Mouse (Mus musculus): Measurements from ENCODE around the gene Polr2l. TPM values are rescaled to one million over a fixed set of nuclear protein-coding genes. Genes with fewer than 3 reads are reported as not detected.

Polr2l gene
- polyA plus RNA-seq, 2 experiments = 32.1 to 61.0 TPM

DNA sequence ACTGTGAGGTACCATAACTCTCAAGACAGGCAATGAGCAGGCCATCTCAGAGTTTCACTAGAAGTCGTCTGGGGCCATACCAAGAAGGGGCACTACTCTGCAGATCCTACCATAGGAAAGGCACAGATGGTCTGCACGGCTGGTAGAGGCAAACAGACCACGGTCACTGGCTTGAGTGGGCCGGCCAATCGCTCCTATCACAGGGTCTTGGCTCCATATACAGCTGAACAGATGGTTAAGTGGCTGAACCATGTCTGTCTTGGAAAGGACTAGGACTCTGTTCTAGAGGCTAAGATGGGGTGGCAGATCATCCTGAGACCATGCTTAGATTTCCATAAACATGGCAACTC, 27.6 kb upstream of the Polr2l start:
- H3K36me3 ChIP-seq (ENCODE audit: control insufficient read depth, insufficient read depth, low read length) = peaks cover 9% of the 10 kb centered on the region
- no peaks in the 10 kb centered on the region for H3K9me3 ChIP-seq (ENCODE audit: control insufficient read depth, low read length)
- no peaks in the 10 kb centered on the region for H3K4me1 ChIP-seq (ENCODE audit: control insufficient read depth, insufficient read depth, low read length)
- H3K27me3 ChIP-seq (ENCODE audit: control insufficient read depth, insufficient read depth, low read length) = no peaks in the 10 kb centered on the region
- no peak overlapping the region for H3K4me3 ChIP-seq (replicated peaks; ENCODE audit: low read length)
- no peak for TF ChIP-seq POLR2A (IDR thresholded peaks at IDR 0.05; ENCODE audit: borderline replicate concordance, extremely low read depth, insufficient read depth, insufficient read length)
- no peak overlapping the region for H3K27ac ChIP-seq (replicated peaks; ENCODE audit: low read depth, low read length)
- no peak overlapping the region for H3K4me2 ChIP-seq (replicated peaks; ENCODE audit: low read depth, low read length, severe bottlenecking)
- DNase-seq (ENCODE audit: low spot score) = no peak
- 92% methylated on average over 5 of the region's 5 CpGs for WGBS
- no peak overlapping the region for H3K9ac ChIP-seq (ENCODE audit: low read depth, low read length, severe bottlenecking)
- no peak for ATAC-seq (ENCODE audit: low FRiP score, low read depth)

DNA sequence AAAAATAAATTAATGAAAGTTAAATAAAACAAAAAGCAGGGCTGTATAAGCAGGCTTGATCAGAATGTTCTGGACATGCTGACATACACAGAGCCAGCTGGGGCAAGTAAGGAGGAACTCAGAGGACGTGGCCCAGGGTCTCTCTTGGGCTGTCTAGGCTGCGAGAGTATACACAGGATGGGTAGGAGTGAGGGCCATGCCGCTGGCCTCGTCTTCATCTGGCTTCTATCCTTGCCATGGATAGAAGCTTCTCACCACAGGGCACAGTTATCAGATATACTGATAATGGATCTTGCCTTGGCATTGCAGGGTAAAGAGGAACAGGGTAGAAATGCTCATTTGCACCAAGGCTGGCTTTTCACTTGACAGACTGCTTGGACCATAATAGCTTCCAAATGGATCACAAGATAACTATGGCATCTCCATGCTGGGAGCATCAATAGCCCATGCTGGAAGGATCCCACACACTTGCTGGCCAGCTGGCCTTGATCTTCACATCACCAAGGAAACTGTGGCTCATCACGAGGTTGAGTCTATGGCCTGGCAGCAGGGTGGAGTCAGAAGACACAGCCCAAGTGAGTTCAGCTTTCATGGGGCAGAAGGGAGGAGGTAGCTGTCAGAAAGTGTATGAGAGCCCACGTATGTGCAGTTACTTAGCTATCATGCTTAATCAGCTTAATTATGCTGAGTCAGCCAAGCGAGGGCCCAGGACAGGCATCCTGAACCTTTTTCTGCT, 27.1 kb upstream of the Polr2l start:
- H3K27me3 ChIP-seq (ENCODE audit: control insufficient read depth, insufficient read depth, low read length) = no peaks in the 10 kb centered on the region
- no peak overlapping the region for H3K4me2 ChIP-seq (replicated peaks; ENCODE audit: low read depth, low read length, severe bottlenecking)
- WGBS = 89% methylated on average over 7 of the region's 7 CpGs
- no peak for TF ChIP-seq POLR2A (IDR thresholded peaks at IDR 0.05; ENCODE audit: borderline replicate concordance, extremely low read depth, insufficient read depth, insufficient read length)
- H3K9ac ChIP-seq (ENCODE audit: low read depth, low read length, severe bottlenecking) = no peak overlapping the region
- H3K4me1 ChIP-seq (ENCODE audit: control insufficient read depth, insufficient read depth, low read length) = no peaks in the 10 kb centered on the region
- no peak overlapping the region for H3K27ac ChIP-seq (replicated peaks; ENCODE audit: low read depth, low read length)
- ATAC-seq (ENCODE audit: low FRiP score, low read depth) (no peak), DNase-seq (ENCODE audit: low spot score) (no peak)
- peaks cover 9% of the 10 kb centered on the region for H3K36me3 ChIP-seq (ENCODE audit: control insufficient read depth, insufficient read depth, low read length)
- no peaks in the 10 kb centered on the region for H3K9me3 ChIP-seq (ENCODE audit: control insufficient read depth, low read length)
- no peak overlapping the region for H3K4me3 ChIP-seq (replicated peaks; ENCODE audit: low read length)

DNA sequence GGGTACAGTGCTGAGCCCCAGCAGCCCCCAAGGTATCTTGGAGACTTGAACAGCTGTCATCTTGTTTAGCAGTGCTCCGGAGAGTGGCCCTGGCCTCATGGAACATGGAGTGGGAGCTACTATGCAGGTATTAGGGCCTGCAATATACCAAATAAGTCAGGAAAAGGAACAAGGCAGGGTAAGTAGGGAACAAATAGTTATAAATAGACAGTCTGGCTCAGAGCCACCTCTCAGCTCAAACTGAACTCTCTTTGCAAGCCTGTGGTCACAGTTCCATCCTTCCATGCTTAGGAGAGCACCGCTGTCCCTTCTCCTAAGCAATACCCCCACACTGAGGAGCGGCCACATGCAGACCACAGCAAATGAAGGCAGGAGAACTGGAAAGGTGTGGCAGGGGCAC, 22.7 kb upstream of the Polr2l start:
- ATAC-seq (ENCODE audit: low FRiP score, low read depth) (no peak), DNase-seq (ENCODE audit: low spot score) (no peak)
- peaks cover 20% of the 10 kb centered on the region for H3K36me3 ChIP-seq (ENCODE audit: control insufficient read depth, insufficient read depth, low read length)
- no peak overlapping the region for H3K4me3 ChIP-seq (replicated peaks; ENCODE audit: low read length)
- H3K9ac ChIP-seq (ENCODE audit: low read depth, low read length, severe bottlenecking) = no peak overlapping the region
- no peaks in the 10 kb centered on the region for H3K4me1 ChIP-seq (ENCODE audit: control insufficient read depth, insufficient read depth, low read length)
- no peak overlapping the region for H3K27ac ChIP-seq (replicated peaks; ENCODE audit: low read depth, low read length)
- no peaks in the 10 kb centered on the region for H3K27me3 ChIP-seq (ENCODE audit: control insufficient read depth, insufficient read depth, low read length)
- no peak overlapping the region for H3K4me2 ChIP-seq (replicated peaks; ENCODE audit: low read depth, low read length, severe bottlenecking)
- WGBS = 89% methylated on average over 3 of the region's 3 CpGs
- H3K9me3 ChIP-seq (ENCODE audit: control insufficient read depth, low read length) = no peaks in the 10 kb centered on the region
- TF ChIP-seq POLR2A (IDR thresholded peaks at IDR 0.05; ENCODE audit: borderline replicate concordance, extremely low read depth, insufficient read depth, insufficient read length) = no peak

DNA sequence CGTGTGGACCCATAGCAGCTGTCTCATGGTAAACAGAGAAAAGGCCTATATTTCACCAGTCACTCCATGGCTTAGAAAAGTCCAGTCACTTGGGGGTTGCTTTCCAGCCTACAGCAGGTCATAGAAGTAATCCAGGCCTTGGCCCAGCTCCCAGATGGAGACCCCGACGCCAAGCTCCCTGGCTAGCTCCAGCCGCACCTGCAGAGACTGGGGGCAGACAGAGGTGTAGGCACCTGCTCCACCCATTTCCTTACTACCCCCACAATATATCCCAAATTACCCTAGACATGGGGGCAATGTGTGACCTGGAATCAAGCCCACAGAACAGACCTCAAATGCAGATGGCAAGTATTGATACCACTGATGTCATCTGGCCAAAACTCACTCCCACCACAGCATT, 21.0 kb upstream of the Polr2l start:
- Histone ChIP-seq H3K4me2 (replicated peaks; ENCODE audit: low read depth, low read length, severe bottlenecking) (no peak overlapping the region), H3K27me3 (ENCODE audit: control insufficient read depth, insufficient read depth, low read length) (no peaks in the 10 kb centered on the region), H3K4me1 (ENCODE audit: control insufficient read depth, insufficient read depth, low read length) (no peaks in the 10 kb centered on the region), H3K9me3 (ENCODE audit: control insufficient read depth, low read length) (no peaks in the 10 kb centered on the region), H3K9ac (ENCODE audit: low read depth, low read length, severe bottlenecking) (no peak overlapping the region), H3K27ac (replicated peaks; ENCODE audit: low read depth, low read length) (no peak overlapping the region), H3K4me3 (replicated peaks; ENCODE audit: low read length) (no peak overlapping the region), H3K36me3 (ENCODE audit: control insufficient read depth, insufficient read depth, low read length) (peaks cover 33% of the 10 kb centered on the region)
- ATAC-seq (ENCODE audit: low FRiP score, low read depth) = no peak
- 79% methylated on average over 4 of the region's 4 CpGs for WGBS
- DNase-seq (ENCODE audit: low spot score) = no peak
- no peak for TF ChIP-seq POLR2A (IDR thresholded peaks at IDR 0.05; ENCODE audit: borderline replicate concordance, extremely low read depth, insufficient read depth, insufficient read length)

DNA sequence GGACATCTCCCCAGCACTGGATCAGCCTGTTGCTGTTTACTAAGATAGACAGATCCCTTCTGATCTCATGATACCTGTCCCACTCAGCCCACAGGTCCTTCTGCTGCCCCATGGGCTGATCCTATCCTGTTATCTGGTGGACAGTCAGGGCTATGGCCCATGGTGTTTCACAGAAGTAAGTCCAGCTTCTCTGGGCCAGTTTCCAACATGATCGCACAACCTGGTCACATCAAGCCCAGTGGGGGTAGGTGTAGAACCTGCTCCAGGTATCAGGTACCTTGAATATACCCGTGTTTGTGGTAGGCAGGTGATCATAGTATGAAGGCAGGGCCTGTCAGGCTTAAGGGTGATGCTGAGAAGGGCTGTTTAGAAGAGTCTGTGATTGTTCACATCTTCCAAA, 20.4 kb upstream of the Polr2l start:
- DNase-seq (ENCODE audit: low spot score) = no peak
- 87% methylated on average over 2 of the region's 2 CpGs for WGBS

More for the DNA sequence above, 20.4 kb upstream of the Polr2l start:
- no peak overlapping the region for H3K9ac ChIP-seq (ENCODE audit: low read depth, low read length, severe bottlenecking)
- no peaks in the 10 kb centered on the region for H3K27me3 ChIP-seq (ENCODE audit: control insufficient read depth, insufficient read depth, low read length)
- H3K4me1 ChIP-seq (ENCODE audit: control insufficient read depth, insufficient read depth, low read length) = no peaks in the 10 kb centered on the region
- peaks cover 37% of the 10 kb centered on the region for H3K36me3 ChIP-seq (ENCODE audit: control insufficient read depth, insufficient read depth, low read length)
- H3K4me3 ChIP-seq (replicated peaks; ENCODE audit: low read length) = no peak overlapping the region
- no peak overlapping the region for H3K27ac ChIP-seq (replicated peaks; ENCODE audit: low read depth, low read length)
- TF ChIP-seq POLR2A (IDR thresholded peaks at IDR 0.05; ENCODE audit: borderline replicate concordance, extremely low read depth, insufficient read depth, insufficient read length) = no peak
- no peak overlapping the region for H3K4me2 ChIP-seq (replicated peaks; ENCODE audit: low read depth, low read length, severe bottlenecking)
- ATAC-seq (ENCODE audit: low FRiP score, low read depth) = no peak
- no peaks in the 10 kb centered on the region for H3K9me3 ChIP-seq (ENCODE audit: control insufficient read depth, low read length)
